Mouse (Mus musculus) ES-Bruce4 (cell line): ENCODE results near the gene S1pr2.

Experiments
- CTCF ChIP-seq: IDR thresholded peaks from one replicate; pipeline ENCODE4 v1.8.1; 2011; ENCODE audit warnings: low read depth, low read length
- EP300 ChIP-seq: IDR thresholded peaks from 2 replicates; pipeline ENCODE4 v1.6.1; 2011; ENCODE audit warnings: low read depth, low read length; ENCODE audit not compliant: insufficient read depth

DNA sequence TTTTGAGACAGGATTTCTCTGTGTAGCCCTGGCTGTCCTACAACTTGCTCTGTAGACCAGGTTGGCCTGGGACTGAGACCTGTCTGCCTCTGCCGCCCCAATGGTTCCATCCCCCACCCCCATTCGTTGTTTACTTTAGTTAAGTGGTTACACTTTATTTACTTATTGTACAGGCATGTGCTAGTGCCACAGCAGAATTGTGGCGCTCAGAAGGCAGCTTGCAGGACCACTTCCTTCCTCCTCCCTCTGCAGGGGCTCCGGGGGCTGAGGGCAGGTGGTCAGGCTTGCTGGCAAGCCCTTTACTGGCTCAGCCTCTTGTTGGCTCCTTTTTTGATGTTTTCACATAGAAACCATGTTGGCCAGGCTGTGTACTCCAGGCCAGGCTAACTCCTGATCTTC is 40.6 kb upstream of the S1pr2 start:
- no peak for TF ChIP-seq EP300
- TF ChIP-seq CTCF, result no peak
